Mouse (Mus musculus) spleen, postnatal 10 days (tissue): ENCODE measurements around the gene Lamtor4.

ENCODE experiments used
- DNase-seq, 2 experiments: peaks; one replicate each; pipeline ENCODE4 v3.0.0; 2021 to 2022; ENCODE audit warnings: low spot score in 2 of 2

The Lamtor4 gene

DNA sequence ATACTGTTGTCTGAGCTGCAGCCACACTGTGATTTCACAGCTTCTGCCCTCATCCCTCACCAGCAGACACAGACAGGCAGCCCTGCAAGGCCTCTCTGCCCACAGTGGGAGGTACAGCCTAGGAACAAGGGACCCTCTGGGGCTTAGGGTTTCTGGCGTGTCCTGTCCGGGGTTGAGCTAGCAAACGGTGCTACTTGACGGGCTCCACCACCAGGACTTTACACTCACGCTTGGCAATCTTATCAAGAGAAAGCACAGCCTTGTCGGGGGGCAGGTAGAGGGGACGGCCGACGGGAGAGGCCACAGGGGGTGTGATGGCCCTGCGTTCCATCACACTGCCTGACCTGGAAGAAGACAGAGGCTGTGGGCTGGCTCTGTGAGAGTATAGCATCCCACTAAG lies 4.8 kb downstream of the Lamtor4 start:
- DNase-seq, result no peak

DNA sequence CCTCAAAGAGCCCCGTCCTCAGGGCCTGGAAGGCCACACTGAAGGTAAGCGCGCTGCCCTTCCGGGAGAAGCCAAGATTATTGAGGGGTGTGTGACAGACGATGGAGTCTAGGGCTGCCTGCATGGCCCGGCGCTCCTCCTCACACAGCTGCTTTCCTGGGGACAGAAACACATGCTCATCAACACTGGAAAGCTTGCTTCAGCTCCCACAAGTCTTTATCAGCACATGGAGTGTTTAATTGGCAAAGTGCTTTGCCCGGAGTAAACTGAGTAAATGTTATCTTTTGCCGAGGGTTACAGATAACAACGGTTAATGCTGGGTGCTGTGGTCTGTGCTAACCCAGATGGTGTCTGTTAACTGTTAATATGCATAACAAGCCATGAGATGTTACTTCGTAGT lies 5.6 kb downstream of the Lamtor4 start:
- no peak for DNase-seq

GRCm38 (mm10) chr5:138262001-138262400 lies 6.7 kb downstream of the Lamtor4 start:
- no peak for DNase-seq

- no peak for DNase-seq
These were observed 7.4 kb downstream of the Lamtor4 start for GRCm38 (mm10) chr5:138262582-138263240.

DNA sequence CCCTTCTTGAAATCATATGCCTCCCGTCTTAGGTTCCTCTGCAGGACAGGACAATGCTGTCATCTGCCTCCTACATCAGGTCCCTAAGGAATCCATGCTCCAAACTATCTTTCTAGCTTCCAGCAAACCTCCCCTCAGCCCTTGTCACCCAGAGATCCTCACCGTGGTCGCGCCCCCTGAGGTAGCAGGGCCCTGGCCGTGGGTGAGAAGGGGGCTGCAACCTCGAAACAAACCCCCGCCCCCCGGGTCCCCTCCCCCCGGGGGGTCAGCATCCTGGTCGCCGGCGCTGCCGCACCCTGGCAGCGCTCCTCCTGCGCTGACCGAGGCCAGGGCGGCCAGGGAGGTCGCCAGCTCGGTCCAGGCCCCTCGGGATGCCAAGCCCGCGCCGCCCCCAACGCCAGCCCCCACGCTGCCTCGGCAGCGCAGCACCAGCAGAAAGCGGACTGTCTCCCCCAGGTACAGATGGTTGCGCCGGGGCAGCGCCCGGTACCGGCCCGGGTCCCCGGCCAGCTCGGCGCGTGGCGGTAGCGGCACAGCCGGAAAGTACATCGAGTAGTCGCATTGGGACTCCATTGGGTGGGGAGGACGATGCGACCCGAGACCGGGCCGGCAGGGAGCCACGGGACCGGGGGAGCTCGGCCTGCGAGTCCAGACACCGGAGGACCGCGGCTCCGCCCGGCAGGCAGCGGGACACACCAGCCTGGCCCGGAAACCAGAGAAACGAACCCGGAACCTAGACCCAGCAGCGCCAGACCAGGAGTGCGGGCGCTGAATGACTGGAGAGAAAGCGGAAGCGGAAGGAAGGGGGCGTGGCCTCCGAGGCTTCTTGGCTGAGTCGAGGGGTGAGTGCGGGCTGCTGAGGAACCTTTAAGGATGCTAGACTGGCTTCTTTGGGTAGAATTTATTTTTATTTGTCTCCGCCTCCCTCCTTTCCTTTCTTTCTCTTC lies 8.3 kb downstream of the Lamtor4 start, which contains the start of gene BC037034:
BC037034 (minus strand) TSS at position 774 of the 947 bp plus-strand sequence.
- DNase-seq, result peak; percentile 88 to 96

DNA sequence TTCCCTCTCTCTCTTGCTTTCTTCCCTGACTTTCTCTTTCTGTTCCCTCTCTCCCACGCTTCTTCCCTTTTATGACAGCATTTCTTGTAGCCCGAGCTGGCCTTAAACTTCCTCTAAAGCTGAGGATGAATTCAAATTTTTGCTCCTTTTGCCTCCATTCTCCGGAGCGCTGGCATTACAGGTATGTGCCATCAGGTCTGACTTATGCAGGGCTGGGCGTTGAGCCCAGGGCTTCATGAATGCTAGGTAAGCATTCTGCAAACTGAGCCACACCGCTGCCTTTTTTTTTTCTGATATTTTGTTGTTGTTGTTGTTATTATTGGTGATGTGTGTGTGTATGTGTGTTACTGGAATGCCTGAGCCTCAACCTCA lies 8.9 kb downstream of the Lamtor4 start:
- no peak for DNase-seq

DNA sequence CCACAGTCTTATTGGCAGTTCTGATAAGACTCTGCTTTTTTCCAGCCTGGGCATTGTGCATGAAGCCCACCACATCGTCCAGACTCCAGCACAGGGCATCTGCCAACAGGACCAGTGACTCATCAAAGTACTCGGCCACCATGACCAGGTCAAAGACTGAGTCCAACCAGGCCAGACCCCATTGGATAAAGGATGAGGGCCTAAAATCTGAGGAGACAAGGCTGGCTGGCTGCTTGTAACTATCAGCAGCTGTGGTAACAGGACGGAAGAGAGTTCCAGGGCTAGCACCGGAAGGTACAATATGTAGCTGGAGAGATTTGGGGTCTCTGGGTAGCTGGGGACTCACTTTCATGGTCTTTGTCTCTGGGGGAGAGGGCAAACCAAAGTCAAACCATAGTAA lies 10.4 kb downstream of the Lamtor4 start:
- DNase-seq, result no peak

GRCm38 (mm10) chr5:138267114-138267513 lies 11.8 kb downstream of the Lamtor4 start:
- DNase-seq, result no peak

- DNase-seq, result no peak
These were observed 13.7 kb downstream of the Lamtor4 start for GRCm38 (mm10) chr5:138268980-138269379.

DNA sequence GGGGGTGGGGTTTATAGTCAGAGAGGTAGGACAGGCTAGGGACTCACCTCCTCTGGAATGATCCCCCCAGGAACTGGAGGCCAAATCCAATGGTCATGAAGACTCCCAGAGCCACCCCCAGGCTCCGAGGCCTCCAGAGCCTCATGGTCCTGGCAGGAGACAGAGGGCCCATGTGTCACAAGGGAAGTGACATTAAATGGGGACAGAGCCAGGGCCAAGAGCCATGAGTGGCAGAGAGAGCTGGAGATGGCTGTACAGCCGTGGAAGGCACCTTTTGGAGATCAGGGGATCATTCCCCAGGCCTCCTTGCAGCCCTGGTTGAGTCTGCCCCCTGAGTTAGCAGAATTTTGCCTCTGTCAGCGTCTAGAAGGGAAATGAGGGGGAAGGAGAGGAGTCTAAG lies 15.9 kb downstream of the Lamtor4 start:
- peak in 1 of 2 experiments; percentile 1 for DNase-seq

DNA sequence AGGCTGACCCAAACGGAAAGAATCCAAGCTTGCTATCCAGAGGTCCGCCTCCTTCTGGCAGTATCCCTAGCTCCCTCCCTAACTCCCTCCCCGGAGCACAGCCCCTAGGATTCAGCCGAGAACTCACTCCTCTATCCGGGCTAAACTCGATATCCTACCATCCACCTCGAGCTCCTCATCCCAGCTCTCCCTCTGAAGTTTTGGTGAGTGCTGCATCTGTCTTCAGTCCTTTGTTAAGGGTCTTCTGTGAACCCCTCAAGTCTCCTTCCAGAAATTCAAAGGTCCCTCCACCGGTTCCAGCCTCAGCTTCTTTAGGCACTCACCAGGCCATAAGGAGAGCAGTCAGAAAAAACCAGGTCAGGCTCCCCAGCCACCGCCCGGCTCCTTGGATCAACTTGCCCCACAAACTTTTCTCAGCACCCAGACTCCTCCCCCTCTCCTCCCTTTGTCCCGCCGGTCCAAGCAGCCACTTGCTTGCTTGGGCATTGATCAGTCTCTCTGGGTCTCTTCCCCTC lies 17.2 kb downstream of the Lamtor4 start, which contains the start of gene Gal3st4:
Gal3st4 (minus strand) TSS at position 432 of the 515 bp plus-strand sequence.
- DNase-seq, result no peak

- no peak for DNase-seq
These were observed 18.9 kb downstream of the Lamtor4 start for GRCm38 (mm10) chr5:138274186-138274585.

DNA sequence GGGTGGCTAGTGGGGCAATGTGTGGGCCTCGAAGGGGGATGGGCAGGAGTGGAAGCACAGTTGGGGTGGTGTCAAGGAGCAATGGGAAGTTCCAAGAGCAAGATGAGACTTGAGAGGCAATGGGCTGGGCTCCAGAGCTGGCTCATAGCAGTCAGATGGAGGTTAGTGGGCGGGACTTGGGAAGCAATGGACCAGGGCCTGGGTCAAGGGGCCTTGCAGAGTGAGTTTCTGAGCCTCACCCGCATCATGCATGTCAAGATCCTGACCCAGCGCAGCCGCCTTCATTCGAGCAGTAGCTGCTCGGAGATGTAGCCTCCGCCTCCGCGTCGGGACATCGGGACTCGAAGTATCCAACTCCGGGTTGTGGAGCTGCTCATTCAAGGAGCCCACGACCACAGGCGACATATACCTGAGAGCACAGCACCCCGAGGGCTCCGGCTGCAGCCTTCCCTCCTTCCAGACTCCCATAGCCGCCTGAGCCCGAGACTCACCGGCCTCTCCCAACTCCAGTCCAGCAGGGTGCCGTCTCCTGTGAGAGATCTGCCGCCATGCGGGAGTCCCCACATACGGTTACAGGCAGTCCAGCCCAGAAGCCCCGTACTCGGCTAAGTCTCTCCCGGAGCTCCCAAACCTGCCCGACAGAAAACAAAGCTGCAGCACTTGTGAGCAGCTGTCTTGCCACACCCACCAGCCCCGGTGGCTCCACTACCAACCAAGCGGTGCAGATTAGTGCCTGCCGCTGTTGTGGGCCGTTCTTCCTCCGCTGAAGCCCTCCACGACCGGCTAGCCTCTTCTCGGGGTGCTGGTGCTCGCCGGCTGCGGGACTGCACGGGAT lies 20.2 kb downstream of the Lamtor4 start:
- DNase-seq, result no peak

GRCm38 (mm10) chr5:138277994-138278393 lies 22.7 kb downstream of the Lamtor4 start:
- DNase-seq, result no peak

- DNase-seq, result peak; percentile 68 to 86
These were observed 24.5 kb downstream of the Lamtor4 start, which contains the start of the genes Gm43720, Gpc2 and Stag3 for GRCm38 (mm10) chr5:138279585-138280424. Gm43720 (minus strand) TSS chr5:138279958. Gpc2 (minus strand) TSS chr5:138280005. Stag3 (plus strand) TSS chr5:138280240.

DNA sequence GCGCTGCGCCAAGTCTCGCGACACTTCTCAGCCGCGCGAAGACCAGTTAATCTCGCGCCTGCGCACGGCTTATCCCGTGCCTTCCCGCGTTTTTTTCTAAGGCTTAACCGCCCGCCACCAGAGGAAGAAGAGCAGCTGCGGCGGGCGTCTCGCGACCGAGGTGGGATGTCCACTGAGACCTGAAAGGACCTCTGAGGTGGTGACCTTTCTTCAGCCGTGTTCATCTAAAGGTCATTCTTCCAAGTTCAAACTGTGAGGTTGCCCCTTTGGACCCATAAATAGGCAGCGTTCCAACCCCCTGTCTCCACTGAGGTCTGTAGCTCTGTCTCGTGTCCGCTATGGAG lies 25.1 kb downstream of the Lamtor4 start:
- DNase-seq, result no peak

GRCm38 (mm10) chr5:138280829-138281228 lies 25.5 kb downstream of the Lamtor4 start:
- no peak for DNase-seq

DNA sequence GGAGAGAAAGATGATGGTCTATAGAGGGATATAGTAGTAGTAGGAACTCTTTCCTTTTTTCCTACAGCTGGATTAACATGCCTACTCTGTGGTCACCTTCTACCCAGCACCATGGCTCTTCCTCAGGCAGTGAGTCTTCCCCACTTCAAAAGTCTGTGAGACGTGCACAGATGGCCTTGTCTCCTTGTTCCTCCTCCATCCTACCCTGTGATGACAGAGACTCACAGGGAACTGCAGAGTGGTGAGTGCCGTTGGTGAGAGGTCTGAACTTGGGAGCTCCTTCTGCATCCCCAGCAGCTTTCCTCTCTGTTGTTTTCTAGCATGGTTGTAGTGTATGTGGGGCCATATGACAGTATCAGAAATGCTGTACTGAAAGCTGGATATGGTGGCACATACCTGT lies 26.5 kb downstream of the Lamtor4 start:
- no peak for DNase-seq

GRCm38 (mm10) chr5:138283540-138283939 lies 28.3 kb downstream of the Lamtor4 start:
- no peak for DNase-seq

GRCm38 (mm10) chr5:138287861-138288260 lies 32.6 kb downstream of the Lamtor4 start:
- peak in 1 of 2 experiments; percentile 51 for DNase-seq

GRCm38 (mm10) chr5:138291638-138292037 lies 36.4 kb downstream of the Lamtor4 start:
- no peak for DNase-seq
